ENCODE assay signal across 23 mouse cellular contexts in the genomic region with DNA sequence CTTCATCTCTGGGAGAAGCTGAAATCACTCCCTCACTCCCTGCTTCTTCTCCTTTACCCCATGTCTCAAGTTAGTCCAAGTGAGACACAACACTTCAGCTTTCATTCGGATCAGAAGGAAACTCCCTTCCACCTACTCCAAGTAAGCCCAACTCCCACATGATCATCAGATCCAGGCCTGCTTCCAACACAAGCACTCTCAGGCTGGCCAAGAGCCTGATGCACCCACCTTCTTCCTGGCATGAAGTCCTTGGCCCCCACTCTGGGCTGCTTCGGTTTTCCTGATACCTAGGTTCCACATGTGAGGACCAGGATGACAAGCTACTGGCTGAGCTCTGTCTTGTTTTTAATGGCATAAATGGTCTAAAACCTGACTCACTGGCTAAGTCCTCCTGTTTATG. TPM values are rescaled to one million over a fixed set of nuclear protein-coding genes. Genes with fewer than 3 reads are reported as not detected.
DNase-seq lines count a peak whose midpoint lies in the region; ATAC-seq lines count a peak whose summit lies in the region.
"Had no signal": no experiment of that assay in that cellular context is flagged by ENCODE, and none has a peak within 500 bp of the region (broad histone marks: within the 10 kb centered on the region; RNA-seq: fewer than 3 reads in every experiment).

No protein-coding gene starts in this region.

- no peak for ATAC-seq in embryonic facial prominence, embryonic 14.5 days (ENCODE audit: low read depth)
- ATAC-seq: liver, postnatal 0 days; midbrain, embryonic 15.5 days had no signal

- DNase-seq in embryonic facial prominence, embryonic 14.5 days (ENCODE audit: low spot score), result peak; percentile 20
- DNase-seq in embryonic facial prominence, embryonic 10.5 days (ENCODE audit: low spot score), result no peak
- DNase-seq in left cerebral cortex, postnatal 14 days (ENCODE audit: low spot score in 2 of 2), result peak; percentile 17 to 55
- DNase-seq in left cerebral cortex, adult 11 months (ENCODE audit: low spot score), result no peak
- peak; percentile 45 for DNase-seq in lung, postnatal 10 days
- peak; percentile 32 for DNase-seq in right cerebral cortex, postnatal 25 days
- no peak for DNase-seq in adrenal gland, adult (ENCODE audit: inconsistent age in 2 of 2, low spot score in 1 of 2)
- DNase-seq in heart, adult 9 months (ENCODE audit: low spot score in 2 of 2), result no peak
- DNase-seq: cerebellum, adult 11-12 months; kidney, adult 8-10 months; kidney, postnatal 4 days; liver, postnatal 0 days; thymus, postnatal 4 days had no signal

- intact Hi-C loops in left cerebral cortex, postnatal 14 days (cut with DNase I), result no loop called here

- no peaks in the 10 kb centered on the region for H3K27me3 ChIP-seq in embryonic facial prominence, embryonic 14.5 days (replicated peaks; ENCODE audit: control insufficient read depth, insufficient read depth, low read length)
- H3K27me3 ChIP-seq in embryonic facial prominence, embryonic 10.5 days (replicated peaks; ENCODE audit: low read depth, poor library complexity, severe bottlenecking), result no peaks in the 10 kb centered on the region
- H3K27me3 ChIP-seq: embryonic facial prominence, embryonic 12.5 days; limb, embryonic 15.5 days; midbrain, embryonic 15.5 days had no signal

- no peak overlapping the region for H3K9ac ChIP-seq in embryonic facial prominence, embryonic 14.5 days (ENCODE audit: low read depth, low read length)
- H3K9ac ChIP-seq: embryonic facial prominence, embryonic 12.5 days; limb, embryonic 15.5 days; liver, postnatal 0 days; midbrain, embryonic 15.5 days had no signal

- no peak overlapping the region for H3K4me2 ChIP-seq in embryonic facial prominence, embryonic 14.5 days (ENCODE audit: low read depth, low read length)
- H3K4me2 ChIP-seq: embryonic facial prominence, embryonic 12.5 days; limb, embryonic 15.5 days; midbrain, embryonic 15.5 days had no signal

- H3K27ac ChIP-seq in embryonic facial prominence, embryonic 14.5 days (replicated peaks; ENCODE audit: low read depth, low read length), result no peak overlapping the region
- H3K27ac ChIP-seq in embryonic facial prominence, embryonic 10.5 days (replicated peaks), result no peak overlapping the region
- H3K27ac ChIP-seq: embryonic facial prominence, embryonic 12.5 days; forebrain, embryonic 10.5 days; hindbrain, embryonic 10.5 days; limb, embryonic 15.5 days; midbrain, embryonic 15.5 days had no signal

- H3K4me3 ChIP-seq in embryonic facial prominence, embryonic 14.5 days (ENCODE audit: low read depth, low read length), result no peak overlapping the region
- no peak overlapping the region for H3K4me3 ChIP-seq in embryonic facial prominence, embryonic 10.5 days
- H3K4me3 ChIP-seq: embryonic facial prominence, embryonic 12.5 days; forebrain, embryonic 10.5 days; hindbrain, embryonic 10.5 days; limb, embryonic 15.5 days; megakaryocyte, embryonic 14.5 days; midbrain, embryonic 15.5 days had no signal

- H3K36me3 ChIP-seq in embryonic facial prominence, embryonic 14.5 days (ENCODE audit: control insufficient read depth, insufficient read depth, low read length), result no peaks in the 10 kb centered on the region
- H3K36me3 ChIP-seq in embryonic facial prominence, embryonic 10.5 days (replicated peaks), result no peaks in the 10 kb centered on the region
- H3K36me3 ChIP-seq: embryonic facial prominence, embryonic 12.5 days; forebrain, embryonic 10.5 days; hindbrain, embryonic 10.5 days; limb, embryonic 15.5 days; midbrain, embryonic 15.5 days had no signal

- no peaks in the 10 kb centered on the region for H3K9me3 ChIP-seq in embryonic facial prominence, embryonic 14.5 days (ENCODE audit: control insufficient read depth, low read length)
- H3K9me3 ChIP-seq in embryonic facial prominence, embryonic 10.5 days, result no peaks in the 10 kb centered on the region
- H3K9me3 ChIP-seq: embryonic facial prominence, embryonic 12.5 days; forebrain, embryonic 10.5 days; hindbrain, embryonic 10.5 days; limb, embryonic 15.5 days; megakaryocyte, embryonic 14.5 days; midbrain, embryonic 15.5 days had no signal

- 71% methylated on average over 2 of the region's 2 CpGs for WGBS in embryonic facial prominence, embryonic 14.5 days
- WGBS in embryonic facial prominence, embryonic 10.5 days, result 92% methylated on average over 2 of the region's 2 CpGs

- H3K4me1 ChIP-seq in embryonic facial prominence, embryonic 14.5 days (ENCODE audit: control insufficient read depth, insufficient read depth, low read length), result no peaks in the 10 kb centered on the region
- H3K4me1 ChIP-seq in embryonic facial prominence, embryonic 10.5 days, result no peaks in the 10 kb centered on the region
- H3K4me1 ChIP-seq: embryonic facial prominence, embryonic 12.5 days; forebrain, embryonic 10.5 days; hindbrain, embryonic 10.5 days; megakaryocyte, embryonic 14.5 days; midbrain, embryonic 15.5 days had no signal

RNA-seq across cellular contexts. Expression of a gene that starts 28.3 kb away (rescaled TPM):
- 8.4 and 13.1 TPM in 2 replicates for polyA plus RNA-seq in embryonic facial prominence, embryonic 14.5 days (2014; fragmentation: Nextera tagmentation; extraction: Ambion mirVana)
- polyA plus RNA-seq in embryonic facial prominence, embryonic 10.5 days (2016; fragmentation: Nextera tagmentation; extraction: Ambion mirVana), result not detected in 2 replicates
- total RNA-seq in left cerebral cortex, postnatal 14 days (2021), result under 1 TPM; 0.13 to 0.25 TPM
- total RNA-seq: common myeloid progenitor, adult 5-6 weeks; granulocyte monocyte progenitor cell, adult 5-6 weeks; layer of hippocampus, postnatal 25 days; MEL had no signal
- polyA plus RNA-seq: forebrain, embryonic 10.5 days had no signal

Comparison
In these comparisons a context has a peak if more than half of its experiments do, and no peak if none do; other contexts are left out.
1. DNase-seq: peak in embryonic facial prominence, embryonic 14.5 days (single experiment), left cerebral cortex, postnatal 14 days (2 of 2), lung, postnatal 10 days (single experiment) and right cerebral cortex, postnatal 25 days (single experiment); none in embryonic facial prominence, embryonic 10.5 days (single experiment), left cerebral cortex, adult 11 months (single experiment), adrenal gland, adult (0 of 2) and heart, adult 9 months (0 of 2).